Mouse (Mus musculus) forebrain, embryonic 15.5 days (tissue): Measurements from ENCODE around the gene Cd40lg. TPM values are rescaled to one million over a fixed set of nuclear protein-coding genes. Genes with fewer than 3 reads are reported as not detected.

Experiments used
- ATAC-seq: fragments of 200-750 bp; cut with Nextera tagmentation; replicated peaks from 2 replicates; pipeline ENCODE4 v1.8.0; 2017; ENCODE audit warnings: mild to moderate bottlenecking, moderate TSS enrichment, moderate library complexity
- H3K27ac ChIP-seq: fragments of 300-500 bp; sonication (generic); replicated peaks from 2 replicates; pipeline ENCODE4 v1.5.1; 2015; ENCODE audit warnings: mild to moderate bottlenecking, inconsistent platforms
- H3K27me3 ChIP-seq: fragments of 300-500 bp; sonication (generic); 2 replicates; pipeline ENCODE4 v1.6.1; 2015; ENCODE audit warnings: inconsistent platforms
- H3K36me3 ChIP-seq: fragments of 300-500 bp; sonication (generic); 2 replicates; pipeline ENCODE4 v1.6.1; 2015; ENCODE audit warnings: mild to moderate bottlenecking, inconsistent platforms
- H3K4me1 ChIP-seq: fragments of 300-500 bp; sonication (generic); 2 replicates; pipeline ENCODE4 v1.6.1; 2015; ENCODE audit warnings: inconsistent platforms
- H3K4me2 ChIP-seq: fragments of 300-500 bp; sonication (generic); replicated peaks from 2 replicates; pipeline ENCODE4 v1.6.1; 2015; ENCODE audit warnings: mild to moderate bottlenecking, inconsistent platforms
- H3K4me3 ChIP-seq: fragments of 300-500 bp; sonication (generic); 2 replicates; pipeline ENCODE4 v1.5.1; 2015; ENCODE audit warnings: mild to moderate bottlenecking, inconsistent platforms
- H3K9ac ChIP-seq: fragments of 300-500 bp; sonication (generic); replicated peaks from 2 replicates; pipeline ENCODE4 v1.6.1; 2015; ENCODE audit warnings: mild to moderate bottlenecking, inconsistent platforms
- H3K9me3 ChIP-seq: fragments of 300-500 bp; sonication (generic); 2 replicates; pipeline ENCODE4 v1.6.1; 2016; ENCODE audit warnings: inconsistent platforms
- WGBS: fragments of 180-500 bp; shearing (Covaris S2); methylation state at CpG from one replicate; pipeline ENCODE4 v1.1.7; 2015; ENCODE audit warnings: mixed read lengths; 5-methylcytosine and 5-hydroxymethylcytosine counted together
- polyA plus RNA-seq: library from polyadenylated mRNA; unstranded; fragments of >200 nt; fragmentation: Nextera tagmentation; extraction: Ambion mirVana; gene quantifications from 2 replicates; pipeline ENCODE4 v1.2.1, GENCODE M21; 2015

Gene Cd40lg
- not detected in 2 replicates for polyA plus RNA-seq

DNA sequence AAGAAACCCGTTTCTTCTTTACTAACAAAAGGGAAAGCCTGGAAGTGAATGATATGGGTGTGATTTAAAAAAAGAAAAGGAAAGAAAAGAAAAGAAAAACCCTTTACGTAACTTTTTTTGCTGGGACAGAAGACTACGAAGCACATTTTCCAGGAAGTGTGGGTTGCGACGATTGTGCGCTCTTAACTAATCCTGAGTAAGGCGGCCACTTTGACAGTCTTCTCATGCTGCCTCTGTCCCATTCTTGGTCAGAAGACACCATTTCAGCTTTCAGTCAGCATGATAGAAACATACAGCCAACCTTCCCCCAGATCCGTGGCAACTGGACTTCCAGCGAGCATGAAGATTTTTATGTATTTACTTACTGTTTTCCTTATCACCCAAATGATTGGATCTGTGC is at the start of gene Cd40lg:
Gene Cd40lg, plus strand, starts transcription at position 268 of the 400 bp plus-strand sequence.
- Histone ChIP-seq H3K4me2 (no peak within 1 kb of the TSS), H3K9ac (no peak within 1 kb of the TSS), H3K9me3 (no peaks in the 10 kb centered on the region), H3K27ac (no peak within 1 kb of the TSS), H3K36me3 (no peaks in the 10 kb centered on the region), H3K27me3 (no peaks in the 10 kb centered on the region), H3K4me1 (no peaks in the 10 kb centered on the region), H3K4me3 (no peak within 1 kb of the TSS)
- ATAC-seq: no peak
- 93% methylated on average over 9 of the region's 9 CpGs for WGBS

DNA sequence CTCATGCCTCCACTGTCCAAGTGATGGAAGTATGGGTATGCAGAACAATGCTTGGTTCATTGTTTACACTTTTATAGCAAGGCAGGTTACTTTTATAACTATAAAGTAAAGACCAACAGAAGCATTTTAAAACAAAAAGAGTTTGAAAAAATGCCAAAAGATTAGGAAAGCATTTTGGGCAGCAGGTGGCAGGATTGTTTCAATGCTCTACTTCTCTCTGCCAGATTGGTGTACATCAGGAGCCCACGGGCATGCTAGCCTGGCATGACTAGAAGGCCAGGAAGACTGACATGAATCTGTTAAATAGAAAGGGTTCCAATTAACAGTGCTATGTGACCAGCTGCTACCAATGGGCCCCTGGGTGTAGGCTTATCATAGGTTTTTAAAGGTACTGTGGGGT is 45.4 kb upstream of the Cd40lg start:
- no peaks in the 10 kb centered on the region for H3K4me1 ChIP-seq
- H3K4me2 ChIP-seq: no peak overlapping the region
- H3K9me3 ChIP-seq: no peaks in the 10 kb centered on the region
- no peak overlapping the region for H3K27ac ChIP-seq
- H3K36me3 ChIP-seq: no peaks in the 10 kb centered on the region
- 47% methylated on average over 1 of the region's 1 CpGs for WGBS
- no peak overlapping the region for H3K9ac ChIP-seq
- no peaks in the 10 kb centered on the region for H3K27me3 ChIP-seq
- no peak for ATAC-seq
- no peak overlapping the region for H3K4me3 ChIP-seq

DNA sequence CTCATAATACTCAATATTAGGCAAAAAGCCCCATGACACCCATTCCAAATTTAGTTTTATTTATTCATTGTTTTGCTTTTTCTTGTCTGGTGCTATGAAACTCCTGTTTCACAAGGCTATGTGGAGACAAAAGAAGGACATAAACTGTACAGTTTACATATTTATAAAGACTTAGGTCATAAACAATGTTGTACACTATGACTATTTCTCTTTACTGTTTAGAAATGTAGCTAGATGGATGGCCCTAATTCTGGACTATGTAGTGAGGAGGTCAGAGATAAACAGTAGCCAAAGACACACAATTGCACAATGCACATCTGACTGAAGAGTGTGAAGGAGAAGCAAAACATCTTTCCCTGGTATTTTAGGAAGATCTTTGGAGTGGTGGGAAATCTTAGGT is 40.7 kb upstream of the Cd40lg start:
- no peak for ATAC-seq
- no peaks in the 10 kb centered on the region for H3K9me3 ChIP-seq

DNA sequence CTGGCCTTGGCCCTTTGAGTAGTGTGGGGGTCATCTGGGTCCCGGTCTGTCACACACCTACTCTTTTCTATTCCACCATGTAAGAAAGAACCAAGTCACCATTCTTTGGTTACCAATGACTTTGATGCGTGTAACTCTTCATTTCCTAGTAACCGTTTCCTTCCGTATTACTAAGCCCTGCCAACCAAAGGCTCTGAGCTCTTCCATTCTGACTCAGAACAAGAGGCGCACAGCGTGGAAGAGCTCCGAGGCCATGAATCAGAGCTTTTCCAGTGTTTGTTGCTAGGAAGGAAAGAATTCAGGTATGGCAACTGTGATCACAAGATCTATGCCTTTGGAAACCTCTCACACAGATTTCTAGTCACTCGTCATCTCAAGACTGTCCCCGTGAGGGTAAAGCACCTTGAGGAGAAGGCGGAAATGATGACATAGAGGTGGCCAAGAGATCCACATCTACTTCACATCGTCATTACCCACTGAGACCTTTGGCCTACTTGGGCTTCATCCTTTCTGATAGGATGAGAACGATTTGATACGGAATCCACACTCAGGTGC is 34.6 kb upstream of the Cd40lg start:
- WGBS: 93% methylated on average over 13 of the region's 13 CpGs

More for the DNA sequence above, 40.7 kb upstream of the Cd40lg start:
- no peaks in the 10 kb centered on the region for H3K27me3 ChIP-seq
- H3K4me3 ChIP-seq: no peak overlapping the region
- no peak overlapping the region for H3K4me2 ChIP-seq
- H3K36me3 ChIP-seq: no peaks in the 10 kb centered on the region
- H3K9ac ChIP-seq: no peak overlapping the region
- no peak overlapping the region for H3K27ac ChIP-seq
- H3K4me1 ChIP-seq: no peaks in the 10 kb centered on the region

GRCm38 (mm10) chrX:57182470-57182869 is 29.5 kb upstream of the Cd40lg start:
- Histone ChIP-seq H3K9me3 (no peaks in the 10 kb centered on the region), H3K4me3 (no peak overlapping the region), H3K9ac (no peak overlapping the region), H3K4me1 (no peaks in the 10 kb centered on the region), H3K27ac (no peak overlapping the region), H3K27me3 (no peaks in the 10 kb centered on the region), H3K4me2 (no peak overlapping the region), H3K36me3 (no peaks in the 10 kb centered on the region)
- 89% methylated on average over 2 of the region's 2 CpGs for WGBS
- ATAC-seq: no peak

More for the DNA sequence above, 34.6 kb upstream of the Cd40lg start:
- H3K9ac ChIP-seq: no peak overlapping the region
- no peak overlapping the region for H3K4me2 ChIP-seq
- ATAC-seq: no peak
- H3K27ac ChIP-seq: no peak overlapping the region
- no peaks in the 10 kb centered on the region for H3K36me3 ChIP-seq
- no peaks in the 10 kb centered on the region for H3K27me3 ChIP-seq
- no peak overlapping the region for H3K4me3 ChIP-seq
- no peaks in the 10 kb centered on the region for H3K9me3 ChIP-seq
- H3K4me1 ChIP-seq: no peaks in the 10 kb centered on the region

- no peak for ATAC-seq
- WGBS: 91% methylated on average over 3 of the region's 3 CpGs
These were observed 28.6 kb upstream of the Cd40lg start for GRCm38 (mm10) chrX:57183359-57183758.

DNA sequence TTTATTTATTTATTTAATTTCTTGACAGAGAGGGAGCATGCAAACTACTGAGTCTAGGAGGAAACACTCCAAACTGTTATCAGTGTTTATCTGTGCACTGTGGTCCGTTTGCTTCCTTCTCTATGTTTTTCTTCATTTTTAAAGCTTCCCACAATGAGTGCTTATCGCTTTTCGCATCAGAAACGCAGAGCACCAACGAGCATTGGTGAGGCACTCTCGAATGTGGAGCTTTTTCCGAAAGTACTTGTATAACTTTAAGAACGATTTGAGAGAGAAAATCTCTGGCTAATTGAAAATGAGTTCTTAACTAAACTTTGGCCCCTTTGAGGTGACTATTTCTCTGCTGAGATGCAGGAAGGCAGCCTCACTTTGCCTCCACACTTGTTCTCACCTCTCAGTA is 24.6 kb upstream of the Cd40lg start:
- Histone ChIP-seq H3K9me3 (no peaks in the 10 kb centered on the region), H3K4me3 (no peak overlapping the region), H3K27me3 (no peaks in the 10 kb centered on the region), H3K9ac (no peak overlapping the region), H3K4me2 (no peak overlapping the region), H3K4me1 (no peaks in the 10 kb centered on the region), H3K27ac (no peak overlapping the region), H3K36me3 (no peaks in the 10 kb centered on the region)
- 88% methylated on average over 8 of the region's 8 CpGs for WGBS
- no peak for ATAC-seq

More at GRCm38 (mm10) chrX:57183359-57183758, 28.6 kb upstream of the Cd40lg start:
- Histone ChIP-seq H3K4me3 (no peak overlapping the region), H3K9me3 (no peaks in the 10 kb centered on the region), H3K4me2 (no peak overlapping the region), H3K9ac (no peak overlapping the region), H3K4me1 (no peaks in the 10 kb centered on the region), H3K27me3 (no peaks in the 10 kb centered on the region), H3K27ac (no peak overlapping the region), H3K36me3 (no peaks in the 10 kb centered on the region)

DNA sequence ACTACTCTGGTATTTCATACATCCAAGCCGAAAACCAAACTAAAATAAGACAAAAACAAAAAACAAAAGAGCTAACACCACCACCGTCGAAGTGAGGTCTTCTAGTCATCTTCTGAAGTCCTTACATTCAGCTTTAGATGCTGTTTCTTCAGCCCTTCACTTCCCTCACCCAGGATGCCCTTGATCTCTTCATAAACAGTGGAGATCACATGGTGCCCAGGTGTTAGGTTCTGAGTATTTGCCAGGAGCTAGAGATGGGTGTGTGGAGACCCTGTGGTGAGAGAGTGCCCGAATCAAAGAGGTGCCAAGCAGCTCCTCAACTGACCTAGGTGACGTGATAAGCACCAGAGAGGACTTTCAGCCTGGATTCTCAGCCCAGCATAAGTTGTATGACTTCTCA is 22.6 kb upstream of the Cd40lg start:
- no peak overlapping the region for H3K9ac ChIP-seq

DNA sequence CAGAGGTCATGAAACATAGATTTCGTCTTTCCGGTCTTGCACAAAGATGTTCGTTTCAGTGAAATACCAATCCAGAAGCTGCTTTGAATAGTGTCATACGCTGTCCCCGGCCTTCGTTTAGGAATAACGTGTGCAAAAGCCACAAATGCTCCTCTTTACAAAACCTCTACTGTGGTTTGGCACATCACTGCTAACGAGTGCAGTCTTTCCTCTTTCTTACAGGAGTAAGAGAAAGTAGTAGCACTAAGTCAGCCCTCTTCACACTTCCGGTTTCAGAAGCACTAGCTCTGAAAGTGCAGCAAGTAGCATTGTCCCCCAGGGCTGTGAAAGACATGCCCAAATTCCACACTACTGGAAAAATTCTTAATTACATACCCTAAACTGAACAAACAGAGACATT is 15.6 kb upstream of the Cd40lg start:
- Histone ChIP-seq H3K9ac (no peak overlapping the region), H3K27ac (no peak overlapping the region), H3K4me2 (no peak overlapping the region), H3K36me3 (no peaks in the 10 kb centered on the region), H3K9me3 (no peaks in the 10 kb centered on the region), H3K4me3 (no peak overlapping the region), H3K27me3 (no peaks in the 10 kb centered on the region), H3K4me1 (no peaks in the 10 kb centered on the region)
- no peak for ATAC-seq
- 72% methylated on average over 9 of the region's 9 CpGs for WGBS

More for the DNA sequence above, 22.6 kb upstream of the Cd40lg start:
- Histone ChIP-seq H3K27me3 (no peaks in the 10 kb centered on the region), H3K27ac (no peak overlapping the region), H3K4me2 (no peak overlapping the region), H3K9me3 (no peaks in the 10 kb centered on the region), H3K4me3 (no peak overlapping the region), H3K36me3 (no peaks in the 10 kb centered on the region), H3K4me1 (no peaks in the 10 kb centered on the region)
- 84% methylated on average over 5 of the region's 5 CpGs for WGBS
- no peak for ATAC-seq

GRCm38 (mm10) chrX:57198036-57198435 is 13.9 kb upstream of the Cd40lg start:
- Histone ChIP-seq H3K9ac (no peak overlapping the region), H3K4me2 (no peak overlapping the region), H3K4me3 (no peak overlapping the region), H3K4me1 (no peaks in the 10 kb centered on the region), H3K36me3 (no peaks in the 10 kb centered on the region), H3K9me3 (no peaks in the 10 kb centered on the region), H3K27ac (no peak overlapping the region), H3K27me3 (no peaks in the 10 kb centered on the region)
- no peak for ATAC-seq
- 44% methylated on average over 2 of the region's 2 CpGs for WGBS

DNA sequence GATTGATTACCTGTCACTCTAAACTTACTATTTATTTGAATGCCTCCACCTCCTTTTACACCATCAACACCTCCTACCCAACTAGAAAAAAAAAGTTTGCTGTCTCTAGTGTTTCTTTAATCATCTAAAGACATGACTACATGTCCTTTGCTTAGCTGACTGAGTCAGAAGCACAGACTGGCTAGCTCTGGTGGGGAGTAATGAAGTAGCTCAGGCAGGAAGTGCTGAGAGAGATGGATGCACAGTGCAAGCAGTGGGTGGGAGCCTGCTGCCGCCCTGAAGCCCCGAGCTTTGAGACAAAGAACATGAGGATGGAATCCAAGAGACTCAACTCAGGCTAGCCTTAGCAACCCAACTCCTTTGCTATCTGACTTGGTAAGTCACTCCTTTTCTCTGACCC is 11.5 kb upstream of the Cd40lg start:
- Histone ChIP-seq H3K27me3 (no peaks in the 10 kb centered on the region), H3K36me3 (no peaks in the 10 kb centered on the region), H3K4me2 (no peak overlapping the region), H3K4me1 (no peaks in the 10 kb centered on the region), H3K9me3 (no peaks in the 10 kb centered on the region), H3K27ac (no peak overlapping the region), H3K9ac (no peak overlapping the region), H3K4me3 (no peak overlapping the region)
- no peak for ATAC-seq
- 82% methylated on average over 2 of the region's 2 CpGs for WGBS

GRCm38 (mm10) chrX:57210591-57210990 is 1.4 kb upstream of the Cd40lg start:
- 84% methylated on average over 1 of the region's 1 CpGs for WGBS
- Histone ChIP-seq H3K4me1 (no peaks in the 10 kb centered on the region), H3K9me3 (no peaks in the 10 kb centered on the region), H3K27ac (no peak overlapping the region), H3K4me3 (no peak overlapping the region), H3K27me3 (no peaks in the 10 kb centered on the region), H3K36me3 (no peaks in the 10 kb centered on the region), H3K9ac (no peak overlapping the region), H3K4me2 (no peak overlapping the region)
- no peak for ATAC-seq

- Histone ChIP-seq H3K9me3 (no peaks in the 10 kb centered on the region), H3K36me3 (no peaks in the 10 kb centered on the region), H3K27me3 (no peaks in the 10 kb centered on the region), H3K4me1 (no peaks in the 10 kb centered on the region), H3K27ac (no peak overlapping the region), H3K9ac (no peak overlapping the region), H3K4me3 (no peak overlapping the region), H3K4me2 (no peak overlapping the region)
- no peak for ATAC-seq
- WGBS: 86% methylated on average over 3 of the region's 3 CpGs
These were observed 919 bp downstream of the Cd40lg start for GRCm38 (mm10) chrX:57212862-57213261.
